Mouse (Mus musculus) liver, embryonic 15.5 days (tissue): ENCODE results near the gene Pmp22. TPM values are rescaled to one million over a fixed set of nuclear protein-coding genes. Genes with fewer than 3 reads are reported as not detected.

Source experiments
- ATAC-seq: fragments of 200-750 bp; cut with Nextera tagmentation; 2 replicates; pipeline ENCODE4 v1.8.0; 2017; ENCODE audit warnings: moderate number of reproducible peaks, mild to moderate bottlenecking, moderate library complexity; ENCODE audit not compliant: insufficient read depth
- H3K27ac ChIP-seq: fragments of 300-500 bp; sonication (generic); replicated peaks from 2 replicates; pipeline ENCODE4 v1.5.1; 2015; ENCODE audit warnings: mild to moderate bottlenecking, inconsistent platforms
- H3K27me3 ChIP-seq: fragments of 300-500 bp; sonication (generic); 2 replicates; pipeline ENCODE4 v1.6.1; 2015; ENCODE audit warnings: mild to moderate bottlenecking, inconsistent platforms
- H3K36me3 ChIP-seq: fragments of 300-500 bp; sonication (generic); replicated peaks from 2 replicates; pipeline ENCODE4 v1.6.1; 2015; ENCODE audit warnings: moderate library complexity, mild to moderate bottlenecking, inconsistent platforms
- H3K4me1 ChIP-seq: fragments of 300-500 bp; sonication (generic); replicated peaks from 2 replicates; pipeline ENCODE4 v1.6.1; 2015; ENCODE audit warnings: inconsistent platforms
- H3K4me2 ChIP-seq: fragments of 300-500 bp; sonication (generic); 2 replicates; pipeline ENCODE4 v1.6.1; 2015; ENCODE audit warnings: moderate library complexity, mild to moderate bottlenecking, inconsistent platforms
- H3K4me3 ChIP-seq: fragments of 300-500 bp; sonication (generic); replicated peaks from 2 replicates; pipeline ENCODE4 v1.5.1; 2015; ENCODE audit warnings: mild to moderate bottlenecking, inconsistent platforms
- H3K9ac ChIP-seq: fragments of 300-500 bp; sonication (generic); 2 replicates; pipeline ENCODE4 v1.6.1; 2015; ENCODE audit warnings: moderate library complexity, mild to moderate bottlenecking, inconsistent platforms
- H3K9me3 ChIP-seq: fragments of 300-500 bp; sonication (generic); replicated peaks from 2 replicates; pipeline ENCODE4 v1.6.1; 2016; ENCODE audit warnings: inconsistent platforms
- WGBS: fragments of 180-500 bp; shearing (Covaris S2); methylation state at CpG from one replicate; pipeline ENCODE4 v1.1.7; 2015; ENCODE audit warnings: mixed read lengths; ENCODE audit not compliant: insufficient replicate concordance; 5-methylcytosine and 5-hydroxymethylcytosine counted together
- polyA plus RNA-seq: library from polyadenylated mRNA; unstranded; fragments of >200 nt; fragmentation: Nextera tagmentation; extraction: Ambion mirVana; gene quantifications from 2 replicates; pipeline ENCODE4 v1.2.1, GENCODE M21; 2015

Pmp22 gene
- polyA plus RNA-seq, 1 experiment from 2014 or later: 18.8 TPM

- WGBS: 61% methylated on average over 2 of the region's 2 CpGs
- Histone ChIP-seq H3K9me3 (no peaks in the 10 kb centered on the region), H3K9ac (no peak overlapping the region), H3K27me3 (no peaks in the 10 kb centered on the region), H3K4me1 (no peaks in the 10 kb centered on the region), H3K4me2 (no peak overlapping the region), H3K36me3 (no peaks in the 10 kb centered on the region), H3K27ac (no peak overlapping the region), H3K4me3 (no peak overlapping the region)
- ATAC-seq: no peak
Observed at GRCm38 (mm10) chr11:63162806-63163205, 34.0 kb downstream of the Pmp22 start.

DNA sequence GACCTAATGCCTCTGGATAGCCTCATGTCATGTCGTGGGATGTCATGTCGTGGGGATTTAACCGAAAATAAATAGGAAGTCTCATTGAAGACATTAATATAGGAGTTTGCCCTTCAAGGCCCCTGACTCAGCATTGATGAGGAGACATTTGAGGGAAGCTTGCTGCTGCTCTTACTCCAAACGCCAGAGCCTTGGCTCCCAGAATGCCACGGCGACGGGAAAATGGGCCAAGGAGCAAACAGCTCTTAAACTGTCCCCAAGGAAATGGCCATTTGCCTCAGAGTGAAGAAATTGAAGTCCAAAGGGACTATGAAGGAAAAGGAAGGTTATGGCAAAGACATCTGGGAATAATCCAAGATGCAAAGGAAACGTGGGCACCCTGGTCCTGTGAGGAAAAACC, 34.8 kb downstream of the Pmp22 start:
- Histone ChIP-seq H3K9me3 (no peaks in the 10 kb centered on the region), H3K4me1 (no peaks in the 10 kb centered on the region), H3K36me3 (no peaks in the 10 kb centered on the region), H3K27me3 (no peaks in the 10 kb centered on the region), H3K4me3 (no peak overlapping the region), H3K27ac (no peak overlapping the region), H3K4me2 (no peak overlapping the region), H3K9ac (no peak overlapping the region)
- WGBS: 61% methylated on average over 8 of the region's 8 CpGs
- ATAC-seq: no peak

DNA sequence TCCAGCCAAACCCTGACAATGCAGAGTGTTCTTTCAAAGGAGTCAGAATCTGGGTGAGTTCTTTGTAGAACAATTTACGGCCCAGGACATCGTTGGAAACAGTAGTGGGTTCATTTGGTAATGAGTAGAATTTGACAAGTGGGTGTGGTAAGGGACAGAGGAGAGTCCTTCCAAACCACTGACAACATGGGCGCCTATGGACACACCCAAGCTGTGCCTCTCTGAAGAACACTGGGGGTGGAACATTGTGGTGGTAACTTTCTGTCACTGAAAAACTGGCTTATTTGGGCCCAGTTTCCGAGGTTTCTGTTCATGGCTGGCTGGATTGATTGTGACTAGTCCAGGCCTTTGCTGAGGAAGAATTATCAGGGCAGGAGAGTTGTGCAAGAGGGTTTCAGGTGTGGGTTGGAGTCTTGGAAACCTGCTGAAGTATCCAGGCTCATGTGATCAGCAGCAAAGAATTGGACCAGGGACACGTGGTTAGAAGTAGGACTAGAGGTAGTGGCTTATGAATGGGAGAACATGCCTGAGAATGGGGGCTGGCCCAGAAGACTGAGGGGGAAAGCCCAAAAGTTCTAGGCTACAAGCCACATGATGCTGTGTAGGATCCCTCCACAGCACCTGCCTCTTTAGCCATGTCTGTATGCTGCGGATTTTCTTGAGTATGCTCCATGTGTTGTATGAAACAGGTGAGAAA, 35.4 kb downstream of the Pmp22 start:
- 56% methylated on average over 6 of the region's 6 CpGs for WGBS
- H3K4me3 ChIP-seq: no peak overlapping the region
- no peaks in the 10 kb centered on the region for H3K36me3 ChIP-seq
- no peak for ATAC-seq
- no peaks in the 10 kb centered on the region for H3K27me3 ChIP-seq
- no peak overlapping the region for H3K9ac ChIP-seq
- H3K4me1 ChIP-seq: no peaks in the 10 kb centered on the region
- H3K4me2 ChIP-seq: no peak overlapping the region
- H3K9me3 ChIP-seq: no peaks in the 10 kb centered on the region
- no peak overlapping the region for H3K27ac ChIP-seq

- no peak overlapping the region for H3K27ac ChIP-seq
Observed at GRCm38 (mm10) chr11:63164756-63165484, 36.1 kb downstream of the Pmp22 start.

GRCm38 (mm10) chr11:63167826-63168225, 39.0 kb downstream of the Pmp22 start:
- 50% methylated on average over 4 of the region's 4 CpGs for WGBS

More at GRCm38 (mm10) chr11:63164756-63165484, 36.1 kb downstream of the Pmp22 start:
- Histone ChIP-seq H3K4me2 (no peak overlapping the region), H3K9ac (no peak overlapping the region), H3K36me3 (no peaks in the 10 kb centered on the region), H3K9me3 (no peaks in the 10 kb centered on the region), H3K4me1 (no peaks in the 10 kb centered on the region), H3K4me3 (no peak overlapping the region), H3K27me3 (no peaks in the 10 kb centered on the region)
- ATAC-seq: no peak
- WGBS: 28% methylated on average over 7 of the region's 7 CpGs

GRCm38 (mm10) chr11:63168551-63169258, 39.9 kb downstream of the Pmp22 start:
- no peak for ATAC-seq
- 21% methylated on average over 9 of the region's 9 CpGs for WGBS
- H3K9ac ChIP-seq: no peak overlapping the region

More at GRCm38 (mm10) chr11:63167826-63168225, 39.0 kb downstream of the Pmp22 start:
- Histone ChIP-seq H3K27me3 (no peaks in the 10 kb centered on the region), H3K4me3 (no peak overlapping the region), H3K27ac (no peak overlapping the region), H3K4me1 (no peaks in the 10 kb centered on the region), H3K36me3 (no peaks in the 10 kb centered on the region), H3K9ac (no peak overlapping the region), H3K9me3 (no peaks in the 10 kb centered on the region), H3K4me2 (no peak overlapping the region)
- ATAC-seq: no peak

DNA sequence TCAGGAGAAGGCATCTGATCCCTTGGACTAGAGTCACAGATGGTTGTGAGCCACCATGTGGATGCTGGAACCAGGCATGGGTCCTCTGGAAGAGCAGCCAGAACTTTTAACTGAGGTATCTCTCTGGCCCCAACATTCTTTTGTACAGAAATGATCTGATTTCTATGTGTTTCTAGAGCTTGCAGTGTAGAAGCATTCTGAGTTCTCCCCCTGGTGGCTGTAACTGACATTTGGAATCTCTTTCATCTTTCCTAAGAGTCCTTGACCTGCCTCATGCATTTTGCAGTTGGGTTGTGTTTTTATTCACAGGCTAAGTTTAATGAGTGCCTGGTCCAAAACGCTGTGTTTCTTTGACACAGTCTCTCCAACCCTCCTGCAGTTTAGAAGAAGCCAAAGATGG, 43.2 kb downstream of the Pmp22 start:
- Histone ChIP-seq H3K27me3 (no peaks in the 10 kb centered on the region), H3K27ac (no peak overlapping the region), H3K36me3 (no peaks in the 10 kb centered on the region), H3K4me3 (no peak overlapping the region), H3K4me2 (no peak overlapping the region), H3K9ac (no peak overlapping the region), H3K9me3 (no peaks in the 10 kb centered on the region), H3K4me1 (no peaks in the 10 kb centered on the region)
- no peak for ATAC-seq
- WGBS: 24% methylated on average over 1 of the region's 1 CpGs

More at GRCm38 (mm10) chr11:63168551-63169258, 39.9 kb downstream of the Pmp22 start:
- no peaks in the 10 kb centered on the region for H3K4me1 ChIP-seq
- no peaks in the 10 kb centered on the region for H3K36me3 ChIP-seq
- no peak overlapping the region for H3K4me2 ChIP-seq
- H3K27ac ChIP-seq: no peak overlapping the region
- H3K27me3 ChIP-seq: no peaks in the 10 kb centered on the region
- no peaks in the 10 kb centered on the region for H3K9me3 ChIP-seq
- no peak overlapping the region for H3K4me3 ChIP-seq

DNA sequence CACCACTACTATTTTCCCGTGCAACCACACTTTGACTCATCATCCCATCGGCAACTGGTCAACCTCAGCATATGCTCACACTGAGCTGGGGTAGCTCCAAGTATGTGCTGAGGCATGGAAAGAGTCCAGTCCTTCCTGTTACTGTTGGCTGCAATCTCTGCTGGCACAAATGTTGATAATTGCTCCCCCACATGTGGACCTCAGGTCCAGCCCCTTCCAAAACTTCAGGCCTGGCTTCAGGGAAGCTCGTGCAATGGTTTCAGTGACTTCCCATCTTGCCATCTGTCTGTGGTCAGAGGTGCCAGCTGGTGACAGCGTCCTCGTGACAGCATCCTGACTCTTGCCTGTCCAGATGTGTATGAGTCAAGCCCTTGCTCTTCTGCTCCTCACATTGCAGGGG, 44.8 kb downstream of the Pmp22 start:
- Histone ChIP-seq H3K27ac (no peak overlapping the region), H3K27me3 (no peaks in the 10 kb centered on the region), H3K36me3 (no peaks in the 10 kb centered on the region), H3K4me2 (no peak overlapping the region), H3K9me3 (no peaks in the 10 kb centered on the region), H3K4me3 (no peak overlapping the region), H3K4me1 (no peaks in the 10 kb centered on the region), H3K9ac (no peak overlapping the region)
- 48% methylated on average over 5 of the region's 5 CpGs for whole genome bisulfite sequencing
- no peak for ATAC-seq

- Histone ChIP-seq H3K4me2 (no peak overlapping the region), H3K36me3 (no peaks in the 10 kb centered on the region), H3K9me3 (no peaks in the 10 kb centered on the region), H3K4me1 (no peaks in the 10 kb centered on the region), H3K9ac (no peak overlapping the region), H3K27me3 (no peaks in the 10 kb centered on the region), H3K4me3 (no peak overlapping the region), H3K27ac (no peak overlapping the region)
- no peak for ATAC-seq
- 37% methylated on average over 3 of the region's 3 CpGs for WGBS
Observed at GRCm38 (mm10) chr11:63175302-63175701, 46.5 kb downstream of the Pmp22 start.

- Histone ChIP-seq H3K27ac (no peak overlapping the region), H3K4me1 (no peaks in the 10 kb centered on the region), H3K36me3 (no peaks in the 10 kb centered on the region), H3K9me3 (no peaks in the 10 kb centered on the region), H3K4me2 (no peak overlapping the region), H3K27me3 (no peaks in the 10 kb centered on the region), H3K4me3 (no peak overlapping the region), H3K9ac (no peak overlapping the region)
- ATAC-seq: no peak
- 72% methylated on average over 7 of the region's 7 CpGs for WGBS
Observed at GRCm38 (mm10) chr11:63176416-63176815, 47.6 kb downstream of the Pmp22 start.
